Mouse (Mus musculus) limb, embryonic 11.5 days (tissue): ENCODE data around the gene Ndufs7. TPM values are rescaled to one million over a fixed set of nuclear protein-coding genes. Genes with fewer than 3 reads are reported as not detected.

ENCODE experiments used
- ATAC-seq: fragments of 200-750 bp; cut with Nextera tagmentation; 2 replicates; pipeline ENCODE4 v1.8.0; 2017; ENCODE audit warnings: low read depth; ENCODE audit not compliant: insufficient number of reproducible peaks, low FRiP score, low TSS enrichment
- DNase-seq: peaks from one replicate; pipeline ENCODE4 v3.0.0-alpha.2; 2015; ENCODE audit warnings: low spot score
- H3K27ac ChIP-seq: fragments of 300-500 bp; sonication (generic); replicated peaks from 2 replicates; pipeline ENCODE4 v1.5.1; 2014; ENCODE audit warnings: low read depth, mild to moderate bottlenecking, low read length
- H3K27me3 ChIP-seq: fragments of 300-500 bp; sonication (generic); 2 replicates; pipeline ENCODE4 v1.6.1; 2014; ENCODE audit warnings: mild to moderate bottlenecking, low read length, mixed read lengths; ENCODE audit not compliant: control insufficient read depth, insufficient read depth
- H3K36me3 ChIP-seq: fragments of 300-500 bp; sonication (generic); 2 replicates; pipeline ENCODE4 v1.6.1; 2014; ENCODE audit warnings: mild to moderate bottlenecking, low read length, moderate library complexity, mixed read lengths; ENCODE audit not compliant: control insufficient read depth, insufficient read depth
- H3K4me1 ChIP-seq: fragments of 300-500 bp; sonication (generic); 2 replicates; pipeline ENCODE4 v1.6.1; 2014; ENCODE audit warnings: low read length, mixed read lengths; ENCODE audit not compliant: control insufficient read depth, insufficient read depth
- H3K4me2 ChIP-seq: fragments of 300-500 bp; sonication (generic); 2 replicates; pipeline ENCODE4 v1.6.1; 2014; ENCODE audit warnings: low read depth, mild to moderate bottlenecking, moderate library complexity; ENCODE audit not compliant: severe bottlenecking
- H3K4me3 ChIP-seq: fragments of 300-500 bp; sonication (generic); 2 replicates; pipeline ENCODE4 v1.5.1; 2014; ENCODE audit warnings: low read depth, low read length
- H3K9ac ChIP-seq: fragments of 300-500 bp; sonication (generic); 2 replicates; pipeline ENCODE4 v1.6.1; 2014; ENCODE audit warnings: mild to moderate bottlenecking, low read length
- H3K9me3 ChIP-seq: fragments of 300-500 bp; sonication (generic); 2 replicates; pipeline ENCODE4 v1.6.1; 2016; ENCODE audit warnings: low read length; ENCODE audit not compliant: control insufficient read depth
- WGBS: fragments of 180-500 bp; shearing (Covaris S2); extraction: QIAGEN DNeasy Blood & Tissue Kit; methylation state at CpG from one replicate; pipeline ENCODE4 v1.1.7; 2014; 5-methylcytosine and 5-hydroxymethylcytosine counted together
- polyA plus RNA-seq: library from polyadenylated mRNA; unstranded; fragments of >200 nt; fragmentation: Nextera tagmentation; extraction: Ambion mirVana; gene quantifications from 2 replicates; pipeline ENCODE4 v1.2.1, GENCODE M21; 2014

Gene Ndufs7
- polyA plus RNA-seq, 1 experiment from 2014 or later: 281 TPM

DNA sequence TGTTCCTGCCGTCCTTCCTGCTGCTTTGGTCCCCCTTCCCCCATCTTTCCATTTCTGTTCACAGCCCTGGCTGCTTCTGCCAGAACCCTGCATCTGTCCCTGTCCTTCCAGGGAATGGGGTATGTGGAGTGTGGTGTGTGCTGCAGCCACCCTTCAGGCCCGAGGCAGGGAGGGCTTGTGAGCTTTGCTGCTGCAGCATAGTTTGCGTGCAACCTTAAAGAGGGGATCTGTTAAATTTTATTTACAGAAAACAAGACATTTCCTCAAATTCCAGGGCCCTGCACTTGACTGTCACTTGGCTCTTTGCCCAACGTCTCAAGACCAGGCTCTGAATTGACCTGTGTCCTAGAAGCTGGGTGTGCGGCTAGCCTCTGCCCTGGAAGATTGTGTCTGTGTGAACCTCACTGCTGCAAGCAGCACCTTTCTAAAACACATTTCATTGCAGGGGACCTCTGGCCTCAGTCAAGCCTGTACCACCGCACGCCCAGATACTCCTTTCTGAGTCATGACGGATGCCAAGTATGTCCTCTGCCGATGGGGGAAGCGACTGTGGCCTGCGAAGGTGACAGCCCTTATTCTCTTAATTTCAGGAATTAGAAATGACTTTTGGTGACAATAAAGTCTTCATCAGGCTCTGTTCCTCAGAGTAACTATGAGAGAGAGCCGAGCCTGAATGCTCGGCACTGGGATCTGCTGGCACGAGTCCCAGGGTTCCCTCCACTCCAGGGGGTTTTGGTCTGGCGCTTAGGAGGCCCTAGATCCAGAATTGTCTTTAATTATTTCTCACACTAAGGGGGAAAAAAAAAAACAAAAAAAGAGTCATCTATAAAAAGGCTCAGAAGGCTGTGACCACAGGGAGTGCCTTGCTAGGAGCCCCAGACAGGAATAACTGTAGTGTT, 20.8 kb upstream of the Ndufs7 start:
- H3K4me2 ChIP-seq: peak overlapping the region; percentile 91
- WGBS: 70% methylated on average over 15 of the region's 15 CpGs
- no peaks in the 10 kb centered on the region for H3K27me3 ChIP-seq
- H3K9me3 ChIP-seq: no peaks in the 10 kb centered on the region
- H3K4me3 ChIP-seq: peak overlapping the region; percentile 88
- peak overlapping the region; percentile 97; the same call in 1 of the 2 replicates for H3K9ac ChIP-seq
- no peak for DNase-seq
- peaks cover 21% of the 10 kb centered on the region for H3K36me3 ChIP-seq
- no peak for ATAC-seq
- peaks cover 29% of the 10 kb centered on the region for H3K4me1 ChIP-seq
- 0 out of 2 replicates have a peak overlapping the region, but pooled peaks have one; percentile 2 for H3K27ac ChIP-seq

DNA sequence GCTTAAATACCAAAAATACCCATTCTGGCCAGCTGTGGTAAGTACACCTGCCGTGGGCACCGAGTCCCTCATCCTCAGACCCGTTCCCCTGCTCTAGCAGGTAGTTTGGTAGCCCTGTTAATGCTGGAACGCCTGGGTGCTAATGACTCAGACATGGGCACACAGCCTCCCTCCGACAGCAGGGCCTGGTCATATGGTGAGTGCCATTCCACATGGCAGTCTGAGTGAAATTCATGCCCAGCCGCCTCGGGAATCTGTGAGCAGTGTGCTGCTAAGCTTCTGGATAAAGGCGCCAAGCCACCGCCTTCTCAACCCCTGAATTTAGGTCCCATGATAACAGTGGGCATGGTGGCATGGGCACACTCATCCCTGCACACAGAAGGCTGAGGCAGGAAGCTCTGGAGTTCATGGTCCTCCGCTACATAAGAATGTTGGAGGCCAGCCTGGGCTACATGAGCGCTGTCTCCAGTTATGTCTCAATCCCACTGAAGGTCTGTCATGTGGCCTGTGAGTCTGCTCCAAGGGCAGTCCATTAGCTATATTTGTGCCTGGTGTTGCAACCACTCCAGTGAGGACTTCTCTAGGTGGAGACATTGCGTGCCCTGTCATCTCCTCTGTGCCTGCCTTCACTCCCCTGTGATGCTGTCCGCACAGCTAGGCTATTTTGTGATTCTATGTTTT, 12.6 kb upstream of the Ndufs7 start:
- ATAC-seq (no peak), DNase-seq (no peak)
- no peak overlapping the region for H3K27ac ChIP-seq
- no peak overlapping the region for H3K9ac ChIP-seq
- H3K4me1 ChIP-seq: peaks cover 4% of the 10 kb centered on the region; the same call in 1 of the 2 replicates
- H3K4me2 ChIP-seq: no peak overlapping the region
- no peaks in the 10 kb centered on the region for H3K27me3 ChIP-seq
- 92% methylated on average over 13 of the region's 13 CpGs for WGBS
- peaks cover 70% of the 10 kb centered on the region for H3K36me3 ChIP-seq
- no peaks in the 10 kb centered on the region for H3K9me3 ChIP-seq
- H3K4me3 ChIP-seq: no peak overlapping the region

DNA sequence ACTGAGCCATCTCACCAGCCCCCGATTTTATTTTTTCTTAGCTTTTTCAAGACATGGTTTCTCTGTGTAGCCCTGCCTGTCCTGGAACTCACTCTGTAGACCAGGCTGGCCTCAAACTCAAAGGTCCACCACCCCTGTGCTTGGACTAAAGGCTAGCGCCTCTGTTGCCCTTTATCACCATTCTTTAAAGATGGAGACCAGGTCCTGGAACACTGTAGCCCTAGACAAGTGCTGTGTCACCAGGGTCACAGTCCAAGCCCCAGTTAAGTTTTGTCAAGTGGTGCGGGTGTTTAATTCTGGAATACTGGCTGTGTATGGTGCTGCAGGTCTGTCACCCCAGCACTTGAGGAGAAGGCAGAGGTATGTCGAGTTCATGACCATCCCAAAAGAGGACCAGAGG, 11.9 kb upstream of the Ndufs7 start:
- H3K27me3 ChIP-seq: no peaks in the 10 kb centered on the region
- H3K4me1 ChIP-seq: peaks cover 4% of the 10 kb centered on the region; the same call in 1 of the 2 replicates
- H3K4me3 ChIP-seq: no peak overlapping the region
- no peak overlapping the region for H3K4me2 ChIP-seq
- no peak overlapping the region for H3K27ac ChIP-seq
- H3K9me3 ChIP-seq: no peaks in the 10 kb centered on the region
- DNase-seq: no peak
- peaks cover 70% of the 10 kb centered on the region for H3K36me3 ChIP-seq
- no peak overlapping the region for H3K9ac ChIP-seq
- no peak for ATAC-seq
- 85% methylated on average over 4 of the region's 4 CpGs for WGBS

DNA sequence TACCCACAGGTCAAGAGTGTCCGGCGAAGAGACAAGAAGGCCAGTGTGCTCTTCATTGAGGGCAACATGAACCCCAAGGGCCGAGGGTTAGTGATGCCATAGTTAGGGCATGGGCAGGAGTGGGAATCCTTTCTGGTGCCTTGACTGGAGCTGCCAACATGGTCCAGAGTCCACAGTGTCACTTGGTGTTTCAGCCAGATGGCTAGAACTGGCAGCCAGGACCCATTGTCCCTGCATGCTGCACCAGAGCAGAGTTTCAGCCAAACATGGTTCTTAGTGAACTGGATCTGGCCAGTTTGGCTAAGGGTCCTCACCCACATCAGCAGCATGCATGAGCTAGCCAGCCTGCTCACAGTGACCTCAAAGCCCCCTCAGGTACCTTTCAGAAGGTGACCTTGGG, 10.6 kb upstream of the Ndufs7 start:
- Histone ChIP-seq H3K36me3 (peaks cover 77% of the 10 kb centered on the region), H3K27ac (no peak overlapping the region), H3K9me3 (no peaks in the 10 kb centered on the region), H3K4me1 (no peaks in the 10 kb centered on the region), H3K9ac (no peak overlapping the region), H3K4me2 (no peak overlapping the region), H3K27me3 (no peaks in the 10 kb centered on the region), H3K4me3 (no peak overlapping the region)
- WGBS: 88% methylated on average over 3 of the region's 3 CpGs
- no peak for DNase-seq
- no peak for ATAC-seq

DNA sequence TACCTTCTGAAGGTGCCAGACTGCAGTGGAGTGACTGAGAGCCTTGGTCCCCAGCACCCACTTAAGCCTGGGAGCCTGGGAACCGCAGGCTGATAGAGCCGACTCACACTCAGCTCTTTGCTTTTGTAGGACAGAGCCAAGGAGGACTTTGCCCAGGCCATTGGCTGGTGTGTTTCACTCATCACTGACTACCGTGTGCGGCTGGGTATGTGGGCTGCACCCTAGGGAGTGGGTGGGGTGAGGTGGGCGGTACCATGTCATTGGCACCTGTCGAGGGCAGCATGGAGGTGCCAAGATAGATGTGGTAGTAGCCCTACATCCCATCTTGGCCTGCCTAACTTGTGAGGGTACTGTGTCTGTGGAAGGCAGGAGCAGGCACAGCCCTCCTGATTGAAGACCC, 9.1 kb upstream of the Ndufs7 start:
- WGBS: 86% methylated on average over 6 of the region's 6 CpGs
- no peaks in the 10 kb centered on the region for H3K9me3 ChIP-seq
- H3K4me3 ChIP-seq: no peak overlapping the region
- peaks cover 65% of the 10 kb centered on the region for H3K36me3 ChIP-seq
- no peaks in the 10 kb centered on the region for H3K4me1 ChIP-seq
- H3K27me3 ChIP-seq: no peaks in the 10 kb centered on the region
- 0 out of 2 replicates have a peak, but pooled peaks have one; percentile 14 for ATAC-seq
- H3K9ac ChIP-seq: no peak overlapping the region
- DNase-seq: no peak
- no peak overlapping the region for H3K4me2 ChIP-seq
- no peak overlapping the region for H3K27ac ChIP-seq

DNA sequence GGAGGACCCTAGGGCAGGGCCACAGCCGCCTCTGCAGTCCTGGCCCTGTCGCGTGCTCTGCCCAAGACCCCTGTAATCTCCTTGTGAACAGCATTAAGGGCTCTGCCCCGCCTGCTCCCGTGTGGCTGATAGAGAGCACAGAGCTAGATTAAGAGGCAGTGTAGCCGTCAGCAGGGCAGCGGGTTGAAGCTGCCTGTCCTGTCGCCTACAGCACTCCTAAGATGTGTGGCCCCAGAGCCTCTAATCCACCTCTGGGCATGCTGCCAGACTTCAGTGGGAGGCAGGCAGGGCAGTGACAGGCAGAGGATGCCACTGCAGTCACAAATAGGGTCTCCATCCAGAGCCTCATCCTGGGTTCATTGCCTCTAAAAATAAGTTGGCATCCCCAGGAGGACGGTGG, 6.8 kb upstream of the Ndufs7 start:
- 85% methylated on average over 9 of the region's 9 CpGs for WGBS
- Histone ChIP-seq H3K4me3 (no peak overlapping the region; the same call in 1 of the 2 replicates), H3K27me3 (no peaks in the 10 kb centered on the region), H3K4me2 (no peak overlapping the region), H3K9ac (no peak overlapping the region), H3K9me3 (no peaks in the 10 kb centered on the region), H3K4me1 (no peaks in the 10 kb centered on the region), H3K36me3 (peaks cover 54% of the 10 kb centered on the region), H3K27ac (no peak overlapping the region)
- DNase-seq: no peak
- ATAC-seq: no peak

DNA sequence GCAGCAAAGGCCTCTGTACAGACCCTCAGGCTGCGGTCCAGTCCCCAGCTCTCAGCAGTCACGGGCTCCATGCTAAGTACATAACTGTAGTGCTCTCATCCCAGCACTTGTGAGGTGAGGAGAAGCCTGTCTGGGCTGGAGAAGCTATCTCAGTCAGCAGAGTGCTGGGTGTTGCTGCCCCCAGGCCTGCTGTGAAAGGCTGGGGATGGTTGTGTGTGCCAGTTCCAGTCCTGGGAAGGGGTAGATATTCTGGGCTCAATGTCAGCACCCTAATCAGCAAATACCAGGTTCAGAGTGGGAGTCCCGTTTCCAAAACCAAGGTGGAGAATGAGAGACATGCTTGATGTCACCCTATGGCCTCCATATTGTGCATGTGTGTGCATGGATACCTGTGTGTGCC, 6.3 kb upstream of the Ndufs7 start:
- H3K4me2 ChIP-seq: no peak overlapping the region
- DNase-seq (no peak), ATAC-seq (no peak)
- no peaks in the 10 kb centered on the region for H3K9me3 ChIP-seq
- no peak overlapping the region for H3K9ac ChIP-seq
- H3K4me3 ChIP-seq: 0 out of 2 replicates have a peak overlapping the region, but pooled peaks have one; percentile 1
- H3K36me3 ChIP-seq: peaks cover 49% of the 10 kb centered on the region
- H3K27me3 ChIP-seq: no peaks in the 10 kb centered on the region
- H3K27ac ChIP-seq: no peak overlapping the region
- 92% methylated on average over 3 of the region's 3 CpGs for WGBS
- H3K4me1 ChIP-seq: no peaks in the 10 kb centered on the region

DNA sequence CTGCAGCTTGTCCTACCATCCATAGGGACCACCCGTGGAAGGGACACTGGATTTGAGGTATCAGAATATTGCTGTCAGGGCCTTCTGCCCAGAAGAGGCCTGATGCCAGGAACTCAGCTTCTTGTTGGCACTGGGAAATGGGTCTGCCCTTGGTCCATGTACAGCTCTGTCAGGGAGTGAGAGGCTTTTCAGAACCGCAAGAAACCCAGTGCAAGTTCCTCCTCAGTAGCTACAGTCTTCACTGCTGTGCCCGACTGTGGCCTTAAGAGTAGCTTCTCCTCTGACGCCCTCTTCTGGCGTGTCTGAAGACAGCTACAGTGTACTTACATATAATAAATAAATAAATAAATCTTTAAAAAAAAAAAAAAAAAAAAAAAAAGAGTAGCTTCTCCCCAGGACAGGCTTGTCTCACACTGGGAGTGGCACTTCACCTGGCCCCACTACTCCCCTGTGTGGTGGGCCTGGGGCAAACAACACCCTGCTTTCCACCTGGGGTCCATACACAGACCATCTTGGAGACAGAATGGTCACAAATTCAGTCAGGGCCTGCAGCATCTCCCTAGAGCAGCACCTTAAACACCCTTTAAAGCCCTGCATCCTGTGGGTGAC, 4.0 kb upstream of the Ndufs7 start:
- Histone ChIP-seq H3K27ac (no peak overlapping the region), H3K9ac (no peak overlapping the region)

More for the DNA sequence above, 4.0 kb upstream of the Ndufs7 start:
- no peak overlapping the region for H3K4me3 ChIP-seq
- H3K9me3 ChIP-seq: no peaks in the 10 kb centered on the region
- no peaks in the 10 kb centered on the region for H3K27me3 ChIP-seq
- ATAC-seq (no peak), DNase-seq (peak; percentile 62)
- peaks cover 28% of the 10 kb centered on the region for H3K36me3 ChIP-seq
- H3K4me1 ChIP-seq: peaks cover 2% of the 10 kb centered on the region
- no peak overlapping the region for H3K4me2 ChIP-seq
- WGBS: 44% methylated on average over 5 of the region's 5 CpGs
